Mouse (Mus musculus): ENCODE results near the gene Acsf3.

DNA sequence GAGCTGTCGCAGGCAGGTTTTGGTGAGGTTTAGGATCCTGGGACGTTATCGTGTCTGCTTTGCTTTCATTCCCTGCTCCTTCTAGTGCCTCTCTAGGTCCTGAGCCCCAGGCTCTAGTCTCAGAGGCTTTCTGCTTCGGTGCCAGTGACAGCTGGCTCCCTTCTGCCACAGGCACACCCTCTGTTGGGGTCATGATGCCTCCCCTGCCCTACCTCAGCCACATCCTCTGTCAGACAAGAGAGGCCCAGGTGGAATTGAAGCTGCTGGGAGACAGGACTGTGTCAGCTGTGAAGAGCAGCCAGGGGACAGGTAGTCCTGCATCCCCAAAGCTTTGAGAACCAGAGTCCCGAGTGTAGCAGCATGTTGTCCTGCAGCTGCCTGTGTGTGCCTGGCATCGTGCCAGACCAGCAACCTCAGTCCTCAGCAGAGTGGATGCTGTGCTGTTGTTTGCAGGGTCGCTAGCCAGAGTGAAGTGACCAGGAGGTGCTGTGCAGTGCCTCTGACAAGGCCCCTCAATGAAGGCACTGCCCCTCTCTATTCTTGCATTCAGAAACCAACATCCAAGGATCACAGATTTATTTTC is 31.8 kb downstream of the Acsf3 start:
- TF ChIP-seq EP300 (optimal IDR thresholded peaks at IDR 0.05) (no peak), CTCF (IDR thresholded peaks at IDR 0.05; ENCODE audit: low read depth) (no peak)
